Comparison of ENCODE assay signal across 30 mouse cellular contexts in genomic region chr1:193571088-193571487, GRCm38 (mm10).
"Had no signal": no experiment of that assay in that cellular context is flagged by ENCODE, and none has a peak within 500 bp of the region (broad histone marks: within the 10 kb centered on the region; RNA-seq: fewer than 3 reads in every experiment).

No protein-coding gene starts in this region.

- H3K4me3 ChIP-seq: heart, embryonic 12.5 days; heart, embryonic 13.5 days; heart, embryonic 15.5 days; hindbrain, embryonic 10.5 days; hindbrain, embryonic 12.5 days; hindbrain, embryonic 13.5 days; hindbrain, embryonic 15.5 days; intestine, embryonic 15.5 days; kidney, embryonic 15.5 days; layer of hippocampus, adult 2 months; left cerebral cortex, adult 2 months had no signal

- H3K4me1 ChIP-seq: heart, embryonic 12.5 days; intestine, embryonic 15.5 days had no signal

- H3K27ac ChIP-seq: heart, embryonic 13.5 days; heart, embryonic 15.5 days; hindbrain, embryonic 10.5 days; hindbrain, embryonic 12.5 days; hindbrain, embryonic 13.5 days; hindbrain, embryonic 14.5 days; hindbrain, embryonic 15.5 days; hindbrain, postnatal 0 days; intestine, embryonic 15.5 days; kidney, embryonic 15.5 days; kidney, postnatal 0 days; layer of hippocampus, adult 2 months; left cerebral cortex, adult 2 months had no signal

- H3K27me3 ChIP-seq: heart, embryonic 15.5 days; hindbrain, embryonic 12.5 days; hindbrain, embryonic 13.5 days; hindbrain, embryonic 15.5 days; intestine, embryonic 15.5 days had no signal

- DNase-seq: heart, postnatal 10 days; heart, postnatal 14 days; heart, postnatal 36 days; heart, postnatal 4 days; kidney, adult 11 months; kidney, adult 18-20 months; kidney, adult 2 months; kidney, adult 8-10 months; kidney, adult 9 months; kidney, postnatal 10 days; kidney, postnatal 14 days; kidney, postnatal 25 days; kidney, postnatal 36 days; kidney, postnatal 4 days; layer of hippocampus, adult 9-11 months; layer of hippocampus, postnatal 36 days had no signal

- H3K9me3 ChIP-seq: heart, embryonic 12.5 days; heart, embryonic 13.5 days; heart, embryonic 15.5 days; hindbrain, embryonic 10.5 days; hindbrain, embryonic 12.5 days; hindbrain, embryonic 13.5 days; hindbrain, embryonic 15.5 days; intestine, embryonic 15.5 days; kidney, embryonic 15.5 days had no signal

- H3K9ac ChIP-seq: heart, embryonic 12.5 days; heart, embryonic 13.5 days; heart, embryonic 15.5 days; hindbrain, embryonic 12.5 days; hindbrain, embryonic 13.5 days; hindbrain, embryonic 14.5 days; hindbrain, embryonic 15.5 days; intestine, embryonic 15.5 days; kidney, embryonic 15.5 days had no signal

- H3K36me3 ChIP-seq: heart, embryonic 12.5 days; heart, embryonic 13.5 days; heart, embryonic 15.5 days; hindbrain, embryonic 10.5 days; hindbrain, embryonic 12.5 days; hindbrain, embryonic 13.5 days; hindbrain, embryonic 15.5 days; intestine, embryonic 15.5 days; kidney, embryonic 15.5 days had no signal
